Mouse (Mus musculus): ENCODE measurements around the gene Slc25a19. TPM values are rescaled to one million over a fixed set of nuclear protein-coding genes. Genes with fewer than 3 reads are reported as not detected.

The Slc25a19 gene
- polyA plus RNA-seq, 1 experiment from 2014 or later: 49.7 TPM

- H3K9me3 ChIP-seq (replicated peaks; ENCODE audit: low read length): no peaks in the 10 kb centered on the region
- no peak for ATAC-seq (replicated peaks; ENCODE audit: low FRiP score, low read depth)
- TF ChIP-seq CTCF (IDR thresholded peaks at IDR 0.05; ENCODE audit: low read depth): no peak
- no peaks in the 10 kb centered on the region for H3K4me1 ChIP-seq (replicated peaks; ENCODE audit: insufficient read depth, low read length)
- H3K9ac ChIP-seq (ENCODE audit: low read depth, low read length): no peak overlapping the region
- no peaks in the 10 kb centered on the region for H3K27me3 ChIP-seq (ENCODE audit: insufficient read depth, low read length)
- WGBS: 79% methylated on average over 7 of the region's 7 CpGs
- no peaks in the 10 kb centered on the region for H3K36me3 ChIP-seq (ENCODE audit: insufficient read depth, low read length)
- H3K27ac ChIP-seq: no peak overlapping the region
- no peak overlapping the region for H3K4me2 ChIP-seq (ENCODE audit: low read length)
- no peak overlapping the region for H3K4me3 ChIP-seq (replicated peaks; ENCODE audit: low read depth, low read length)
- no peak for DNase-seq (ENCODE audit: low spot score)
These were observed 4.2 kb upstream of the Slc25a19 start for GRCm38 (mm10) chr11:115632247-115632646.

GRCm38 (mm10) chr11:115631505-115631890 lies 3.4 kb upstream of the Slc25a19 start:
- Histone ChIP-seq H3K36me3 (ENCODE audit: insufficient read depth, low read length) (no peaks in the 10 kb centered on the region), H3K9me3 (replicated peaks; ENCODE audit: low read length) (no peaks in the 10 kb centered on the region), H3K9ac (ENCODE audit: low read depth, low read length) (no peak overlapping the region), H3K4me3 (replicated peaks; ENCODE audit: low read depth, low read length) (no peak overlapping the region), H3K4me1 (replicated peaks; ENCODE audit: insufficient read depth, low read length) (no peaks in the 10 kb centered on the region), H3K27ac (no peak overlapping the region), H3K4me2 (ENCODE audit: low read length) (no peak overlapping the region), H3K27me3 (ENCODE audit: insufficient read depth, low read length) (no peaks in the 10 kb centered on the region)
- WGBS: 24% methylated on average over 3 of the region's 3 CpGs
- no peak for ATAC-seq (replicated peaks; ENCODE audit: low FRiP score, low read depth)
- DNase-seq (ENCODE audit: low spot score): peak; percentile 58
- peak; percentile 70 for TF ChIP-seq CTCF (IDR thresholded peaks at IDR 0.05; ENCODE audit: low read depth)

- Histone ChIP-seq H3K4me1 (replicated peaks; ENCODE audit: insufficient read depth, low read length) (no peaks in the 10 kb centered on the region), H3K9me3 (replicated peaks; ENCODE audit: low read length) (no peaks in the 10 kb centered on the region), H3K27ac (no peak overlapping the region), H3K4me2 (ENCODE audit: low read length) (no peak overlapping the region), H3K9ac (ENCODE audit: low read depth, low read length) (no peak overlapping the region), H3K27me3 (ENCODE audit: insufficient read depth, low read length) (no peaks in the 10 kb centered on the region), H3K36me3 (ENCODE audit: insufficient read depth, low read length) (no peaks in the 10 kb centered on the region), H3K4me3 (replicated peaks; ENCODE audit: low read depth, low read length) (no peak overlapping the region)
- TF ChIP-seq CTCF (IDR thresholded peaks at IDR 0.05; ENCODE audit: low read depth): no peak
- peak; percentile 51 for DNase-seq (ENCODE audit: low spot score)
- no peak for ATAC-seq (replicated peaks; ENCODE audit: low FRiP score, low read depth)
- 49% methylated on average over 16 of the region's 16 CpGs for WGBS
These were observed 2.7 kb upstream of the Slc25a19 start for GRCm38 (mm10) chr11:115630532-115631504.

- H3K4me1 ChIP-seq (replicated peaks; ENCODE audit: insufficient read depth, low read length): no peaks in the 10 kb centered on the region
- no peaks in the 10 kb centered on the region for H3K36me3 ChIP-seq (ENCODE audit: insufficient read depth, low read length)
- no peak overlapping the region for H3K4me3 ChIP-seq (replicated peaks; ENCODE audit: low read depth, low read length)
- H3K27me3 ChIP-seq (ENCODE audit: insufficient read depth, low read length): no peaks in the 10 kb centered on the region
- DNase-seq (ENCODE audit: low spot score): no peak
- TF ChIP-seq CTCF (IDR thresholded peaks at IDR 0.05; ENCODE audit: low read depth): no peak
- 76% methylated on average over 13 of the region's 13 CpGs for WGBS
- no peak overlapping the region for H3K9ac ChIP-seq (ENCODE audit: low read depth, low read length)
- H3K4me2 ChIP-seq (ENCODE audit: low read length): no peak overlapping the region
- ATAC-seq (replicated peaks; ENCODE audit: low FRiP score, low read depth): no peak
- no peak overlapping the region for H3K27ac ChIP-seq
- H3K9me3 ChIP-seq (replicated peaks; ENCODE audit: low read length): no peaks in the 10 kb centered on the region
These were observed 1.8 kb upstream of the Slc25a19 start for GRCm38 (mm10) chr11:115629734-115630531.

GRCm38 (mm10) chr11:115628465-115629101 lies 488 bp upstream of the Slc25a19 start:
- no peak overlapping the region for H3K27ac ChIP-seq
- H3K9me3 ChIP-seq (replicated peaks; ENCODE audit: low read length): no peaks in the 10 kb centered on the region
- no peaks in the 10 kb centered on the region for H3K4me1 ChIP-seq (replicated peaks; ENCODE audit: insufficient read depth, low read length)
- no peak overlapping the region for H3K9ac ChIP-seq (ENCODE audit: low read depth, low read length)
- 53% methylated on average over 13 of the region's 13 CpGs for WGBS
- DNase-seq (ENCODE audit: low spot score) (no peak), ATAC-seq (replicated peaks; ENCODE audit: low FRiP score, low read depth) (no peak)
- H3K27me3 ChIP-seq (ENCODE audit: insufficient read depth, low read length): no peaks in the 10 kb centered on the region
- H3K36me3 ChIP-seq (ENCODE audit: insufficient read depth, low read length): no peaks in the 10 kb centered on the region
- H3K4me3 ChIP-seq (replicated peaks; ENCODE audit: low read depth, low read length): peak overlapping the region; percentile 71
- no peak for TF ChIP-seq CTCF (IDR thresholded peaks at IDR 0.05; ENCODE audit: low read depth)
- H3K4me2 ChIP-seq (ENCODE audit: low read length): peak overlapping the region; percentile 47

Measured in kidney, postnatal 0 days (tissue).